Mouse (Mus musculus) layer of hippocampus, adult 8-10 months (tissue): Measurements from ENCODE around the gene Hnf4a. TPM values are rescaled to one million over a fixed set of nuclear protein-coding genes. Genes with fewer than 3 reads are reported as not detected.

Experiments used
- DNase-seq, 2 experiments: peaks; one replicate each; pipeline ENCODE4 v3.0.0; 2022; ENCODE audit warnings: low spot score in 2 of 2
- total RNA-seq, 4 experiments: library from RNA; stranded (reverse); gene quantifications; 2 replicates each; pipeline ENCODE4 v1.2.4; 2022

Gene Hnf4a
- total RNA-seq, 4 experiments from 2014 or later, result not detected

DNA sequence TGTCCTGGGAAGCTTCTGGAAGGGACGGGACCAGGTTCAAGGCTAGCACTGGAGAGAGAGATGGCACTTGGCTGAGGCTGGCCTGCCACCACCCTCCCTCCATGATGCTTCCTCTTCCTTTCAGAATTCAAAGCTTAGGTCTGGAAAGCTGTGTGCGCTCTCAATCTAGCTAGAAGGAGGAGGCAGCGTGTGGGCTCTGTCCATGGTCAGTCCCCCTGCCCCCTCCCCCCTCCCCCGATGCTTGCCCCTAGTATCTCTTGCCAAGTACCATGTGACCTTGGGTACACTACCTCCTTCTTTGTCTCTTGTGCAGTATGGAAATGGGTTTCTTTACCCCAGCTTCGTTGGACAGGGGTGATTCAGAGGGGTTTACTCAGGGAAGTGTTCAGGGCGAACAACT, 42.2 kb downstream of the Hnf4a start:
- no peak for DNase-seq

DNA sequence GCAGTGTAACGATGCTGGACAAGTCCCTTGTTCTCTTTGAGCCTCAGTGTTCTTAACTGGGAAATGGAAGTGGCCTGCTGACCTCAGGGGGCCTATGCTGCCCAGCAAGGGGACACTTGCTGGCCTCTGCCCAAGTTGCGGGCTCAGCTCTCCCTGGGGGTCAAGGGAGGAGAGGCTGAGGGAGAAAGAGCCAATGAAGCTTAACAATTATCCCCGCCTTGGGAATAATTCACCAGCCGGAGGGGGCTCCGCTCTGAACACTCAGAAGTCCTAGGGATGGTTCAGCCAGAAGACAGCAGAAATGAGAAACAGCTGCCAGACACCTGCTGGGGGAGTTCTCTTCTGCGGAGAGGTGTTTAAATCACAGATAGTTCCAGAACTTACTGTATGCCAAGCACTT, 43.2 kb downstream of the Hnf4a start:
- no peak for DNase-seq

DNA sequence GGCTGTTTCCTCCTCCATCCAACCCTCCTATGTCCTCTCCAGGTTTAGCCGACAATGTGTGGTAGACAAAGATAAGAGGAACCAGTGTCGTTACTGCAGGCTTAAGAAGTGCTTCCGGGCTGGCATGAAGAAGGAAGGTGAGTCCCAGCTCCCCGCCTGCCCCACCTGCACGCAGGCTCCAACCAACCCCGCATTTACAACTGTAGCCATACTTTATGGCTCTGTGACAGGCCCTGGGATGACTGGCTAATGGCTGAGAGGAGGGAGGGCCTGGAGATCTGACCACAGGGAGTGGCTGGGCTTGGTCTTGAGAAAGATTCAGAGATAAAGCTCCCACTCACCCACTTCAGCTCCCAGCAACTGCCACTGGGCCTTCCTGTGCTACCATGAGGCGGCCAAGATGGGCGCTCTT, 45.9 kb downstream of the Hnf4a start:
- DNase-seq, result no peak

DNA sequence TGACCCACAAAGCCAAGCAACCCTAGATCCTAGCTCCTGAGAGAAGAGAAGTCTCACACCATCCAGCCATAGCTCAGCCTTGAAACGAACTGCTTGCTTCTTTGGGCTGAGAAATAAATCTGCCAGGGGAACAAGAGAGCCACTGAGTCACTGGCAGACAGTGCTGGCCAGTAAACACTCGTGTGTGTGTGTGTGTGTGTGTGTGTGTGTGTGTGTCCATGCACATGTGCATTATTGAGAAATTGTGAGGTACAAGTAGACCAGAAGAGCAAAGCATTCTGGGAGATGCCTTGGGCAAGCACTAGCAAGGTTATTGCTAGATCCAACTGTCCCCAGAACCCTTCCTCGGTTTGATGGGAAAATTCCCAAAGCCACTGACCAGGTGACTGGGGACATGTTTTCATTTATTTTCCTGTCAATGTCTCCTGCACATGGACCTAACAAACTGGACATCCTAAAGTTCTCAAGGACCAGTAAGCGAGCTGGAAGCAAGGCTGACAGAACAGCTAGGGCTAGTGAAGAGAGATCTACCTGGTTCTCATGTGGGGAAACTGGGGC, 47.9 kb downstream of the Hnf4a start:
- DNase-seq, result no peak

DNA sequence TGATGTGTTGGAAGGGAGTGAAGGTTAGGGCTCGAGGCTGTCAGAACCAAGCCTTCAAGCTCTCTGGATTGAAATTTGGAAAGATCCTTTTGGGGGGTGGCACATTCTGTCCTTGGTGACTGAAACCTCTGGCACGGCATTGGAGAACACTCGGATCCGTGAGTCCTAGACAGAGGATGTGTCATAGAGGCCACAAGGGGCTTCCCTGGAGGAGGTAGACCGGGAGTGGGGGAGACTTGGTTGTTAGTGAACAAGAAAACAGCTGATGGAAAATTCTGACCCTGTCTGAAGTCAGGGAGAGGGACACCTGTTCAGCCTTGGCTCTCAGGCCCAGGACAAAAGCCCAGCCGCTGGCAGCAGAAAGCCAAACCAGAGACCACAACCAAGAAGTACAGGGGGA, 48.4 kb downstream of the Hnf4a start:
- no peak for DNase-seq

DNA sequence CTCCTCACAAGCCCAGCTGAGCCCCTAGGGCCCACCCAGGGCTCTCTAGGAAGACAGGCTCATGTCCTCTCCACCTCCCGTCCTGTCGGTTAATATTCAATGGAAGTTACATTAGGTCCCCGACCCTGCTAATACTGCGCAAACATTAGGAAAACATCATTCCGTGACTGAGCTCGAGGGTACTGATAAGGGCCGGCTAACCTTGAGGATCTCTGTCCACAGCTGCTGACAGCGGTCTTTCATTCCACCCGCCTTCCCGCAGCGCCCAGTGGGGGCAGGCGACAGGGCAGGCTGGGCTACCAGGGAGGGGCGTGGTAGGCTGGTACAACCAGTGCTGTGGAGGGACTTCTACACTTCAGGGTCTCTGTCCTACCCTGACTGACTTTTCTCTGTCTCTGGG, 48.8 kb downstream of the Hnf4a start:
- no peak for DNase-seq

DNA sequence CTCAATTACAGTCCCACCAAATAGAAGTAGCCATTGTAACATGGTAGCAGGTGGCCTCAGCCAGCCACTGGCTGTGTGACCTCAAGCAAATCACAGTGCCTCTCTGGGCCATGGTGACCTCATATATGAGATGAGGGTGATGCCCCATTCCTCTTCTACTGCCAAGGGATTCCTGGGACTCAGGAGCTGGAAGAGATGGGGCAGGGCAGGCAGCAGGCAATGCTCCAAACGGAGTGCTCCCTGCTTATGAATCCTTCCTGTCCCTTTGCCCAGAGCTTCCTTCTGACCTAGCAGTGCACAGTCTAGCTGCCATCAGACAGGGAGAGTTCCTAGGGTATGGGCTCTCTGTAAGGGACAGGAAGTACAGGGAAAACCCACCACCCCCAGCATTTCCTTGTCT, 51.9 kb downstream of the Hnf4a start:
- no peak for DNase-seq

DNA sequence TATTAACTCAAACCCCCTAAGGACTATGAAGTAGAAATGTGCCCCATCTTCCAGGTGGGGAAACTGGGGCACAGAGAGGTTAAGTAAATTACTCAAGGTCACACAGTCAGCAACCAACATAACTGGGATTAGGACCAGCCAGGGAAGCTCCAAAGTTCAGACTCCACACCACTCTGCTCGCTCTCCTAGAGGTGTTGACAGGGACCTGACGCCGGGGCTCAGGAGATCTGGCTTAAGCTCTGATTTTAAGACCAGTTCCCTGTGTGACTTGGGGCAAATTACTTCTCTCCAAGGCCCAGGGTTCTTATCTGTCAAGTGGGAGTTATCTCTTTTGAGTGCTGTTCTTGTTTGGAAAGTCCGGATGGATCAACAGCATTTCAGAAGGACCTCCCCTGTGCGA, 52.6 kb downstream of the Hnf4a start:
- no peak for DNase-seq

DNA sequence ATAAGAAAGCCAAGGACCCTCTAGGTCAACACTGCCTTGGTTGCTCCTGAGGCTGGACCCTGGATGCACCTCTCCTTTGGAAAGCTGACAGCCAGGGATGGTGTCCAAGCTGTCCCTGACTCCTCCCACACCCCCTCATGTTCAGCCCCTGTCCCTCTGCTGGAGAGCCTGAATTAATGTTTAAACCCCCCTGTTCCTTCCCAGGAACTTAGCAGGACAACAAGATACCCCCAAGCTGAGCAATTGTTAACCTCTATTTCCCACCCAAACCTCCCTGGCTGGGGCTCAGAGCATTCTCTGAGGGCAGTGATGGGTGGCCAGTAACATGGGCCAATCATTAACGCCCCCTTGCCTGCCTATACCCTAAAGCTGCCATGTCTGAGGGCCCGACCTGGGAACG, 53.6 kb downstream of the Hnf4a start:
- DNase-seq, result no peak

DNA sequence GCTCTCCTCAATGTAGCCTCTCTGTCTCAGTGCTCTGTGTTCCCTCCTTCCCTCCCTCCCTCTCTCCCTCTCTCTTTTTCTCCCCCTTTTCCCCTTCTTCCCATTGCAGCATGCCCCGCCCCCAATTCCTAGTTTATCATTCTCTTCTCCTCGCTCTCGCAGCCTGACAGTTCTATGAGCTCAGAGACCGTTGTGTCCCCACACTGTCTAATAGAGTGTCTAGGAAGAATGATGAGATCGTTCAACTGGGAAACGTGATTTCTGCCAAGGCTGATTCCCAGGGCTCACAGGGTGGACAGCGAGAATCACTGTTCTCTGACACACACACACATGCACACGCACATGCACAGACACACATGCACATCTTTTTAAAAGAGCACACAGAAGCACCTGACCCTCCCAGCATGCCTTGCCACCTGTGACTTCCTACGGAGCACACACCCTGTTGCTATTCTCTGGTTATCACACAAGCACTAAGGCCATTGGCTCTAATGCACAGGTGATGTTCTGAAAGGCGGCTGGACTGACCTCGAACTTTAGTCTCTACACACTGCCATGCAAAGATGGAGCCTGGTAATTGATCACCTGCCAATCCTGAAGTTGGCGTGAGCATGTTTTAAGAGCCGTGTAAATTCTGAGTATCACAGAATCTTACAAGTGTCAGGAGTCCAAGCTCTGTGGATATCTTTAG, 54.8 kb downstream of the Hnf4a start:
- no peak for DNase-seq

DNA sequence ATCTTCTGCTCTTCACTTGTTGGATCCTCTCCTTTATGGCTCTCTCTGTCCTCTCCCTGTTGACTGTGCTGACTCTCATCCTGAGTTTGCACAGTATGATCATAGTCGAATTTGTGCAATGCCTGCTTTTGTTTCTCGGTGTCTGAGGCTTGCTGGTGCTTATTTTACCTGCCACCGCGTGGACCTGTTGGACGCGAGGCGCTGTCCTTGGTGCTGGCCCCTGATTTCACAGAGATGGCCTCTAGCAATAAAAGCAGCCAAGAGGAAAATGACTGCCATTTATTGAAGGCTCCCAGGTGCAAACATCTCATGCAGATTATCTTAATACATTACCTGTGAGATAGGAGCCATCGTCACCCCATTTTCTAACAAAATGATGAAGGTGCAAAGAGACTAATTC, 58.0 kb downstream of the Hnf4a start:
- DNase-seq, result no peak

DNA sequence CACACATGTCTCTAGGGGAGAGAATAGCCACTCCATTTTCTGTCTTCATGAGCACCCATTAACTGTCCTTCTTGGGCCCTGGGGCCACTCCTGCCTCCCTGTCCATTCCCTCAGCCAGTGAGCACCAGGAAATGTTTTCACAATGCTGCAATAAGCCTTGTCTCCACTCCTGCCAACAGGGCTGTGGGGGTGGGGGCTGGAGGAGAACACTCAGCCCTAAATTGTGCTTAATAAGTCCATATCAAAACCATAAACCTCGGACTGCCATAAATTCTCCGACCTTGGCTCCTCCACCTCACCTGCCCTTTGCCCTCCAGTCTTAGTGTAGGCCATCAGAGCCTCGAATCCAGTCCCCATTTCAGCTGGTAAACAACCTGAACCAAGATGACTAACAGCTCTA, 67.7 kb downstream of the Hnf4a start:
- DNase-seq, result no peak

DNA sequence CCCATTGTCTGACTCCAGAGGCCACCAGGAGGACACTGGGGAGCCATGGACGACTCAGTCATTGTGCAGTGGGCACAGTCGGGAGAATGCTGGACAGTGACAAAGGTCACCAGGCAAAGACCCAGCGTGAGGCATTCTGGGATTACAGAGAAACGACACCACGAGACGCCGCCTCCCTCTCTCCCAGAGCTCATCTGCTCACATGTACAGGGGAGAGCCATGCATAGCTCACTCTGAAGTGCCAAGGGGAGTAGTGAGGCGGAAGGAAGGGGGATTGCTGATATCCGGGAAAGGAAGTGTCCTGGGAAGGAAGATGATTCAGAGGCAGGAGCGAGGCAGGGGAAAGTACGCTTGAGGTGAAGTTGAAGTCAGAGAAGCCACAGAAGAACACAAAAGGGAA, 68.6 kb downstream of the Hnf4a start:
- no peak for DNase-seq

DNA sequence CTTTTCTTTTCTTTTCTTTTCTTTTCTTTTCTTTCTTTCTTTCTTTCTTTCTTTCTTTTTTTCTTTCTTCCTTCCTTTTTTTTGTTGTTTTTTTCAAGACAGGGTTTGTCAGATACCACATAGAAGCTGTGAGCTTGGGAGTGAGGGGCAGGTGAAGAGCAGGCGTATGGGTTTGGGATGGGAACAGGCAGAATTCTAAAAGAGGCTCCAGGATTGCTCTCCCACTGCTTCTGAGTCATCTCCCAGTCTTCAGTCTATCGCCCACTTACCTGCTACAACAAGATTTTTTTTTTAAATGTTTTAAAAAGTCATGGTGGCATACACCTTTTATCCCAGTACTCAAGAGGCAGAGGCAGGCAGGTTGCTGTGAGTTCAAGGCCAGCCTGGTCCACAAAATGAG, 71.4 kb downstream of the Hnf4a start:
- DNase-seq, result no peak

DNA sequence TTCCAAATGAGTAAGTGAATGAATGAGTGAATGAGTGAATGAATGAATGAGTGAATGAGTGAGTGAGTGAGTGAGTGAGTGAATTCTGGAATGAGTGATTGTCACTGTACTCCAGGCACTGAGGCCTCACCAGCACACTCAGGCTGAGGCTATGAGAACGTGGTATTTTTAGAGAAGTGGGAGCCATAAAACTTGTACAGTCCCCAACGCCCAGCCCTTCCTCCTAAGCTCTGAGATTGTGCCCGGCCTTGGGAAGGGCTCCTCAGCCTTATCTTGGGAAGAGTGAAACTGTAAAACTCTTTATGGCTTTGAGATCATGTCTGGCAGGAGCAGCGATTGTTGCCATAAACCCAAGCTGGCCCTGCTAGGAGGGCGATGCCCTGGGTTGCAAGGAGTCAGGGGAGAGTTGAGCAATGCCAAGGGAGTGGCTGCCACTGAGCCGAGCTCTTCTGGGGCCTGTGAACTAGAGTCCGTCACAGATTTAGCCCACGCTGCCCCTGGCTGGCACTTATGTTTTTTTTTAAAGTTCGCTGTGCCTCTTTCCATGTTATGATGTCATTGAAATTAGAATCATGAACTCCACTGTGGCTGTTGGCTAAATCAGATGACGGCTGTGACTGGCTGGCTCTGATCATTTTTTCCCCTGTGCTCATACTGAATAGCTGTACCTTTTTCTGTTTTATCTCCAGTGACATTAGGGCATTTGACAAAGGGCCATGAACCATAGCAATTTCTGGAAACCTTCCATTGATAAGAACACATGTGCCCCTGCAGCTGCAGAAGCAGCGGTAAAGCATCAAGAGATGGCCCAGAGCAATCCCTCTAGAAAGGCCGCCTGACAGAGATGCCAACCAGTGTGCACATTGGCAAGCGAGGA, 73.7 kb downstream of the Hnf4a start:
- DNase-seq, result no peak

DNA sequence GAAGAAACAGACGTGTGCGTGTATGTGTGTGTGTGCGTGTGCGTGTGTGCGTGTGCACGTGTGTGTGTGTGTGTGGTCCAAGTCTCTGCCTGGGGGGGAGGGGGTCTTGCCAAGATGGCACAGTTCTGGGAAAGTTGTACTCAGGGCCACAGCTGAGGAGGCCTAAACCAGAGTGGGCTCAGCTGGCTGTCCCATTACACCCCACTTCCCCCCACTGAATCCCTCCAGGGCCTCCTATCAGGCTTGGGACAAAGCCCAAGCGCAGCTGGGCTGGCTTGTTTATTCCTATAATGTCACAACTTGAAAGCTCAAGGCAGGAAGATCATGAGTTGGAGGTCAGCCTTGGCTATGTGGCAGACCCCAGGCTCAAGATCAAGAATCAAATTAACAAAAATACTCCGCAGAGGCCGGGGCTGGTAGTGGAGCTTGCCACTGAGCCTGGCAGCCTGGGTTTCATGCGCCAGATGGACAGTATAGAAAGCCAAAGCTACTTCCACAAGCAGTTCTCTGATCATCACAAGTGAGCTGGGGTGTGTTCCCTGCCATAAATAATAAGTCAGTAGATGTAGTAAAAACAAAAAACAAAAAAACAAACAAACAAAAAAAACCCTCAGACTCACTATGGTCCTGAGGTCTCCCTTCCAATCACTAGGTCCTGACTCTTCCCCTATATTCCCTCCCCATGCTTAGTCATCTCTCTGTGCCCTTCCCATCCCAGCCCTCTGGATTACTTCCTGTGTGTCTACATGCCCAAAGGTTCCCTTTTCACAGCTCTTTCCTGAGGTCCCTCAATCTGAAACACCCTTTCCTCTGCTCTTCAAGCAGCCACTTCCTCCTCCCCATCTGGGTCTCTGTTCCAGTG, 76.8 kb downstream of the Hnf4a start:
- no peak for DNase-seq

DNA sequence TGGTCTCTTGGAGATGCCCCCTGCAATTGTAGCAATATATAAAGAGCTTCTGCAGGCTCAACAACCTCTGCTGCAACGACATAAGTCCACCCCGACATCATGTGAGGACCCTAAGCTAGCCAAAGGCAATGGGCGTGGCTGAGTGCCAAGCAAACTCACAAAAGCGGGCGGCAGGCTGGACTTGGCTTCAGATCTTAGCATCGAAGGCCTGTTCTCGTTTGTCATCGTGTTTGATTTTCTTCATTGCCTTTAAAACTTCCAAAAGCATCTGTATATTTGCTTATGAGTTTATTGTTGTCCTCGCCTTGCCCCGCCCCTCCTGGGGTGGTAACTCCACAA, 77.4 kb downstream of the Hnf4a start:
- no peak for DNase-seq

DNA sequence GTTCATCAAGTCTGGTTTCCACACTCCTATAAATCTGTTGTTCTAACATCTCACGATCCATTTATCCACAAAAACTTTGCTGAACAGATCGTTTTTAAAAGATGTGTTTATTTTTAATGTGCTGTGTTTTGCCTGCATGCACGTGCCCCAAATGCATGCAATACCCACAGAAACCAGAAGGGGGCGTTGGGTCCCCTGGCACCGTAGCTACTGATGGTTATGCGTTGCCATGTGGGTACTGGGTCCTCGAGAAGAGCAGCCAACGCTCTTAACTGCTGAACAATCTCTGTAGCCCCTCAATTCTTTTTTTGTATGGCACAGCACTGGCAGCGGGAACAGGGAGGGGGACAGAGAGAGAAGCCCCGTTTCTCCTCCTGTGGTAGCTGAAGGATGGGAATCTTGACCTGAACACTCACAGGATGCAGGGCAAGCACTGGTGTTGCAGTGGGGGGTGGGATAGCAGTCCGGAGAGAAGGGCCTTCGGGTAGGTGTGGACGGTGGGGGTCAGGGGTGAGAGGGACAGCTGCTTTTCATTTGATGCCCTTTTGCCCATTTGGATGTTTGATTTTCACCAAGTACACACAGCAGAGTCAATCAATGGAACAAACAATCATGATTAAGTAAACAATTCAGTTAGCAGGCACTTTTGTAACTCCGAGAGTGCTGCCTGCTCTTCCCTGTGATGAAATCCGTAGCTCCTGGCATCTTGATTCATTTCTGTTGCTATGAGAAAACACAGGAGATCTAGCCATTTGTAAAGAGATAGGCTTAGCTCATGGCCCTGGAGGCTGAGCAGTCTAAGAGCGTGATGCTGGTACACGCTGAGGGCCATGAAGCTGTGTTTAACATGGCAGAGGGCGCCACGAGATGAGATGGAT, 80.0 kb downstream of the Hnf4a start:
- no peak for DNase-seq

DNA sequence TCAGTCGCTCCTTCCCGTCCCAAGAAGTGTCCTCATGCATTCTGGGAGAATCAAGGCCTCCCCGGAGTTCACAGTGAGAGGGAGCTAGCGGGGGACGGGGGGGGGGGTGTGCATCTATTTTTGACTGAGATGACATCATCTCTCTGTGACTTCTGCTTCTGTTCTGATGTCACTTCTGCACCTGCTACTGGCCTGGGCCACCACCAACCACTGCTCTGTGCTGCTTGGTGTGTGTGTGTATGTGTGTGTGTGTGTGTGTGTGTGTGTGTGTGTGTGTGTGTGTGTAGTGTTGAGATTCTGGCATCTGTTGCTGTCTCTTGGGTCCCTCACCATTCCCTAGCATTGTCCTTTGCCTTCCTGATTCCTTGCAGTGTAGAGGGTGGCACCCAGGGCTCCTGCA, 80.9 kb downstream of the Hnf4a start:
- DNase-seq, result no peak

DNA sequence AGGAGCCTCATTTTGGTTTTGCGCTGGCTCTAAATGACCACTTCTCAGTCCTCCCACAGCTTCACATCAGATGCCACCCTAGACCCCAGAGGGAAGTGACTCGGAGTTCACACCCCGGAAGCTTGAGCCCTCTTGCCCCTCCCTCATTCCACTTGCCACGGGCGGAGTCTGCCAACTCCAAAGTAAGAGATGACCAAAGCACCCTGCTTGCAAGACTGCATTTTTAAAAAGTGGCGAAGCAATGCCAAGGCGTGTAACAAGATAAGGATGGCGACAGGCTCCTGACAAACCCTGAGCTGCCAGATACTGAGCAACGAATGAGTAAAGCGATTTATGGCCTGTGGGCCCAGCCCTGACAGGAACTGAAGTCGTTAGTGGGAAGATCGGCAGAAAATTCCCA, 83.6 kb downstream of the Hnf4a start:
- no peak for DNase-seq

DNA sequence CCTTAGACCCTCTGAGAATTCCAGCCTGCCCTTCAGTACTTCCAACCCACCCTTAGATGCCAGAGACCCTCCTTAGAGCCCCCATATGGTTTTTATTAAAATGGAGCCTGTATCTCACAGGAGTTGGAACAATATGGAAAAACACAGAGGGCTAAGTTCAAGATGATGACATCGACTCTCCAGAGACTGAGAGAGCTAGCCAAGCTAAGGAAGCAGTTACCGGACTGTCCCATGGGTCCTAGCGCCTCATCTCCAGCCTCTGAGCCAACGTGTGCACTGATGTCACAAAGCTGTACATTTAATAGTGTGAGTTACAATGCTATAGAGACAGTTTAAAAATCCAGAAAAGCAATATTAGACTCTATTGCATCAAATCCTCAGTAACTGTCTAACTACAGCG, 84.4 kb downstream of the Hnf4a start:
- DNase-seq, result no peak
